Mouse (Mus musculus) forebrain, embryonic 14.5 days (tissue): ENCODE measurements around the gene Gm20479. TPM values are rescaled to one million over a fixed set of nuclear protein-coding genes. Genes with fewer than 3 reads are reported as not detected.

Source experiments
- ATAC-seq: fragments of 200-750 bp; cut with Nextera tagmentation; 2 replicates; pipeline ENCODE4 v1.8.0; 2017; ENCODE audit warnings: mild to moderate bottlenecking, moderate library complexity
- DNase-seq: peaks from one replicate; pipeline ENCODE4 v3.0.0-alpha.2; 2015; ENCODE audit warnings: low spot score
- H3K27ac ChIP-seq: fragments of 300-500 bp; sonication (generic); 2 replicates; pipeline ENCODE4 v1.5.1; 2014; ENCODE audit warnings: low read depth, mild to moderate bottlenecking, control low read depth, low read length, moderate library complexity
- H3K27me3 ChIP-seq: fragments of 300-500 bp; sonication (generic); replicated peaks from 2 replicates; pipeline ENCODE4 v1.6.1; 2014; ENCODE audit warnings: low read length, control low read depth, mixed read lengths; ENCODE audit not compliant: control insufficient read depth, insufficient read depth
- H3K36me3 ChIP-seq: fragments of 300-500 bp; sonication (generic); 2 replicates; pipeline ENCODE4 v1.6.1; 2014; ENCODE audit warnings: low read length, control low read depth; ENCODE audit not compliant: control insufficient read depth, insufficient read depth
- H3K4me1 ChIP-seq: fragments of 300-500 bp; sonication (generic); 2 replicates; pipeline ENCODE4 v1.6.1; 2014; ENCODE audit warnings: antibody characterized with exemption, low read length, control low read depth; ENCODE audit not compliant: control insufficient read depth, insufficient read depth
- H3K4me2 ChIP-seq: fragments of 300-500 bp; sonication (generic); 2 replicates; pipeline ENCODE4 v1.6.1; 2014; ENCODE audit warnings: mild to moderate bottlenecking, control low read depth, low read length
- H3K4me3 ChIP-seq: fragments of 300-500 bp; sonication (generic); 2 replicates; pipeline ENCODE4 v1.5.1; 2014; ENCODE audit warnings: low read depth, low read length, control low read depth
- H3K9ac ChIP-seq: fragments of 300-500 bp; sonication (generic); 2 replicates; pipeline ENCODE4 v1.6.1; 2014; ENCODE audit warnings: mild to moderate bottlenecking, low read length, control low read depth, moderate library complexity
- H3K9me3 ChIP-seq: fragments of 300-500 bp; sonication (generic); replicated peaks from 2 replicates; pipeline ENCODE4 v1.6.1; 2016; ENCODE audit warnings: low read length, control low read depth, mixed read lengths; ENCODE audit not compliant: control insufficient read depth
- WGBS: fragments of 180-500 bp; shearing (Covaris S2); extraction: QIAGEN DNeasy Blood & Tissue Kit; methylation state at CpG from one replicate; pipeline ENCODE4 v1.1.7; 2014; 5-methylcytosine and 5-hydroxymethylcytosine counted together
- polyA plus RNA-seq: library from polyadenylated mRNA; unstranded; fragments of >200 nt; fragmentation: Nextera tagmentation; extraction: Ambion mirVana; gene quantifications from 2 replicates; pipeline ENCODE4 v1.2.1, GENCODE M21; 2014

Gene Gm20479
- polyA plus RNA-seq, 1 experiment from 2014 or later = 0.38 TPM

- Histone ChIP-seq H3K36me3 (peaks cover 84% of the 10 kb centered on the region), H3K4me2 (no peak overlapping the region), H3K9me3 (no peaks in the 10 kb centered on the region), H3K9ac (no peak overlapping the region), H3K4me1 (no peaks in the 10 kb centered on the region), H3K27me3 (no peaks in the 10 kb centered on the region), H3K4me3 (no peak overlapping the region), H3K27ac (no peak overlapping the region)
- 17% methylated on average over 6 of the region's 6 CpGs for WGBS
- no peak for DNase-seq
- ATAC-seq = 0 out of 2 replicates have a peak, but pooled peaks have one; percentile 22
Measured at GRCm38 (mm10) chr7:27345444-27345843, 11.8 kb downstream of the Gm20479 start.

- Histone ChIP-seq H3K4me2 (no peak overlapping the region), H3K4me3 (no peak overlapping the region), H3K27me3 (0 out of 2 replicates have a peak, but pooled peaks cover 3% of the 10 kb centered on the region), H3K4me1 (peaks cover under 1% of the 10 kb centered on the region; the same call in 1 of the 2 replicates), H3K9ac (no peak overlapping the region), H3K9me3 (no peaks in the 10 kb centered on the region), H3K27ac (no peak overlapping the region), H3K36me3 (peaks cover 62% of the 10 kb centered on the region)
- ATAC-seq (no peak), DNase-seq (no peak)
- 48% methylated on average over 4 of the region's 4 CpGs for WGBS
Measured at GRCm38 (mm10) chr7:27342595-27342994, 14.6 kb downstream of the Gm20479 start.

GRCm38 (mm10) chr7:27339519-27339918 lies 17.7 kb downstream of the Gm20479 start:
- Histone ChIP-seq H3K9ac (peak overlapping the region; percentile 35; the same call in 1 of the 2 replicates), H3K4me2 (peak overlapping the region; percentile 44), H3K4me1 (peaks cover 5% of the 10 kb centered on the region; the same call in 1 of the 2 replicates), H3K9me3 (no peaks in the 10 kb centered on the region), H3K4me3 (peak overlapping the region; percentile 10), H3K27me3 (peaks cover 12% of the 10 kb centered on the region), H3K27ac (no peak overlapping the region; the same call in 1 of the 2 replicates), H3K36me3 (peaks cover 31% of the 10 kb centered on the region)
- 20% methylated on average over 7 of the region's 7 CpGs for WGBS
- ATAC-seq (no peak), DNase-seq (peak; percentile 80)

GRCm38 (mm10) chr7:27339114-27339513 lies 18.1 kb downstream of the Gm20479 start:
- Histone ChIP-seq H3K4me1 (peaks cover 5% of the 10 kb centered on the region; the same call in 1 of the 2 replicates), H3K4me2 (peak overlapping the region; percentile 44), H3K4me3 (peak overlapping the region; percentile 10), H3K27ac (no peak overlapping the region), H3K36me3 (peaks cover 27% of the 10 kb centered on the region), H3K9ac (peak overlapping the region; percentile 35; the same call in 1 of the 2 replicates), H3K27me3 (peaks cover 16% of the 10 kb centered on the region), H3K9me3 (no peaks in the 10 kb centered on the region)
- WGBS = 61% methylated on average over 4 of the region's 4 CpGs
- ATAC-seq = no peak
- no peak for DNase-seq

- ATAC-seq = 0 out of 2 replicates have a peak, but pooled peaks have one; percentile 16
- Histone ChIP-seq H3K4me1 (peaks cover 8% of the 10 kb centered on the region; the same call in 1 of the 2 replicates), H3K4me3 (peak within 1 kb of the TSS; percentile 33), H3K9me3 (no peaks in the 10 kb centered on the region), H3K4me2 (peak within 1 kb of the TSS; percentile 61), H3K9ac (peak within 1 kb of the TSS; percentile 54), H3K27me3 (peaks cover 29% of the 10 kb centered on the region), H3K27ac (no peak within 1 kb of the TSS), H3K36me3 (peaks cover 13% of the 10 kb centered on the region)
- under 1% methylated on average over 36 of the region's 36 CpGs for WGBS
- DNase-seq = peak; percentile 55
Measured at GRCm38 (mm10) chr7:27337175-27337853, 19.9 kb downstream of the Gm20479 start, which contains the start of gene Ltbp4. Gene Ltbp4, minus strand, starts transcription at chr7:27337692.

- peak overlapping the region; percentile 61 for H3K4me2 ChIP-seq
- H3K4me1 ChIP-seq = peaks cover 8% of the 10 kb centered on the region; the same call in 1 of the 2 replicates
Measured at GRCm38 (mm10) chr7:27335928-27336823, 21.0 kb downstream of the Gm20479 start.

GRCm38 (mm10) chr7:27335011-27335720 lies 22.1 kb downstream of the Gm20479 start:
- no peak overlapping the region for H3K4me3 ChIP-seq
- H3K4me1 ChIP-seq = peaks cover 13% of the 10 kb centered on the region
- WGBS = 60% methylated on average over 15 of the region's 15 CpGs
- no peak overlapping the region for H3K9ac ChIP-seq
- DNase-seq (no peak), ATAC-seq (no peak)
- H3K27me3 ChIP-seq = peaks cover 50% of the 10 kb centered on the region
- no peaks in the 10 kb centered on the region for H3K36me3 ChIP-seq
- H3K9me3 ChIP-seq = no peaks in the 10 kb centered on the region
- H3K27ac ChIP-seq = no peak overlapping the region
- no peak overlapping the region; the same call in 1 of the 2 replicates for H3K4me2 ChIP-seq

More at GRCm38 (mm10) chr7:27335928-27336823, 21.0 kb downstream of the Gm20479 start:
- Histone ChIP-seq H3K9me3 (no peaks in the 10 kb centered on the region), H3K27ac (no peak overlapping the region), H3K36me3 (peaks cover 3% of the 10 kb centered on the region), H3K9ac (peak overlapping the region; percentile 54), H3K4me3 (peak overlapping the region; percentile 33), H3K27me3 (peaks cover 40% of the 10 kb centered on the region)
- ATAC-seq = peak; percentile 86
- WGBS = under 1% methylated on average over 45 of the region's 47 CpGs
- peak; percentile 94 for DNase-seq

GRCm38 (mm10) chr7:27334405-27334911 lies 22.8 kb downstream of the Gm20479 start:
- H3K27ac ChIP-seq = no peak overlapping the region
- H3K4me2 ChIP-seq = peak overlapping the region; percentile 84; the same call in 1 of the 2 replicates
- no peaks in the 10 kb centered on the region for H3K36me3 ChIP-seq
- H3K4me1 ChIP-seq = peaks cover 13% of the 10 kb centered on the region
- DNase-seq (no peak), ATAC-seq (no peak)
- WGBS = 4% methylated on average over 32 of the region's 32 CpGs
- H3K9ac ChIP-seq = no peak overlapping the region
- peaks cover 57% of the 10 kb centered on the region for H3K27me3 ChIP-seq
- no peaks in the 10 kb centered on the region for H3K9me3 ChIP-seq
- no peak overlapping the region for H3K4me3 ChIP-seq
